Mouse (Mus musculus): Measurements from ENCODE around the gene Olfr44. TPM values are rescaled to one million over a fixed set of nuclear protein-coding genes. Genes with fewer than 3 reads are reported as not detected.

The Olfr44 gene
- polyA plus RNA-seq, 1 experiment from 2014 or later: not detected

GRCm38 (mm10) chr9:39471844-39472243 is 22.0 kb downstream of the Olfr44 start, which contains the start of gene Olfr955:
Gene Olfr955, minus strand, starts transcription at chr9:39471944.
- Histone ChIP-seq H3K27ac (ENCODE audit: low read depth, low read length) (no peak within 1 kb of the TSS), H3K9ac (ENCODE audit: low read depth, low read length) (no peak within 1 kb of the TSS), H3K4me2 (replicated peaks; ENCODE audit: low read depth) (no peak within 1 kb of the TSS), H3K9me3 (ENCODE audit: control insufficient read depth) (no peaks in the 10 kb centered on the region), H3K36me3 (ENCODE audit: control insufficient read depth, insufficient read depth) (no peaks in the 10 kb centered on the region), H3K27me3 (replicated peaks; ENCODE audit: control insufficient read depth, insufficient read depth, low read length) (no peaks in the 10 kb centered on the region), H3K4me1 (replicated peaks; ENCODE audit: control insufficient read depth, insufficient read depth, low read length) (no peaks in the 10 kb centered on the region), H3K4me3 (ENCODE audit: low read depth, low read length) (no peak within 1 kb of the TSS)
- no peak for ATAC-seq
- no peak for TF ChIP-seq CTCF (IDR thresholded peaks at IDR 0.05; ENCODE audit: low read depth)
- 39% methylated on average over 1 of the region's 1 CpGs for WGBS

GRCm38 (mm10) chr9:39456401-39456800 is 37.4 kb downstream of the Olfr44 start, which contains the start of gene Olfr954:
Gene Olfr954, plus strand, starts transcription at chr9:39456701.
- no peak within 1 kb of the TSS for H3K9ac ChIP-seq (ENCODE audit: low read depth, low read length)

More at GRCm38 (mm10) chr9:39456401-39456800, 37.4 kb downstream of the Olfr44 start, which contains the start of gene Olfr954:
- no peak for ATAC-seq
- Histone ChIP-seq H3K36me3 (ENCODE audit: control insufficient read depth, insufficient read depth) (no peaks in the 10 kb centered on the region), H3K27me3 (replicated peaks; ENCODE audit: control insufficient read depth, insufficient read depth, low read length) (no peaks in the 10 kb centered on the region), H3K27ac (ENCODE audit: low read depth, low read length) (no peak within 1 kb of the TSS), H3K4me2 (replicated peaks; ENCODE audit: low read depth) (no peak within 1 kb of the TSS), H3K4me1 (replicated peaks; ENCODE audit: control insufficient read depth, insufficient read depth, low read length) (no peaks in the 10 kb centered on the region), H3K9me3 (ENCODE audit: control insufficient read depth) (no peaks in the 10 kb centered on the region), H3K4me3 (ENCODE audit: low read depth, low read length) (no peak within 1 kb of the TSS)
- WGBS: 85% methylated on average over 6 of the region's 6 CpGs
- no peak for TF ChIP-seq CTCF (IDR thresholded peaks at IDR 0.05; ENCODE audit: low read depth)

Other genes starting within 250 kb of the Olfr44 start
- gene Olfr1537, start 244.0 kb downstream of the Olfr44 start, polyA plus RNA-seq (2015; fragmentation: Nextera tagmentation; extraction: Ambion mirVana): not detected in 2 replicates
- not detected in 2 replicates for gene Olfr945, start 217.2 kb downstream of the Olfr44 start, polyA plus RNA-seq (2015; fragmentation: Nextera tagmentation; extraction: Ambion mirVana)
- gene Olfr948, start 167.9 kb downstream of the Olfr44 start, polyA plus RNA-seq (2015; fragmentation: Nextera tagmentation; extraction: Ambion mirVana): not detected in 2 replicates
- gene Olfr951, start 106.6 kb downstream of the Olfr44 start, polyA plus RNA-seq (2015; fragmentation: Nextera tagmentation; extraction: Ambion mirVana): not detected in 2 replicates
- not detected in 2 replicates for gene Olfr952, start 66.8 kb downstream of the Olfr44 start, polyA plus RNA-seq (2015; fragmentation: Nextera tagmentation; extraction: Ambion mirVana)
- gene Olfr954, start 37.3 kb downstream of the Olfr44 start, polyA plus RNA-seq (2015; fragmentation: Nextera tagmentation; extraction: Ambion mirVana): not detected in 2 replicates
- not detected in 2 replicates for gene Olfr955, start 22.1 kb downstream of the Olfr44 start, polyA plus RNA-seq (2015; fragmentation: Nextera tagmentation; extraction: Ambion mirVana)
- gene Olfr957, start 21.8 kb upstream of the Olfr44 start, polyA plus RNA-seq (2015; fragmentation: Nextera tagmentation; extraction: Ambion mirVana): not detected in 2 replicates
- gene Olfr958, start 60.1 kb upstream of the Olfr44 start, polyA plus RNA-seq (2015; fragmentation: Nextera tagmentation; extraction: Ambion mirVana): not detected in 2 replicates
- not detected in 2 replicates for gene Olfr959, start 81.6 kb upstream of the Olfr44 start, polyA plus RNA-seq (2015; fragmentation: Nextera tagmentation; extraction: Ambion mirVana)
- 7.5 and 9.8 TPM in 2 replicates for gene AW551984, start 110.4 kb upstream of the Olfr44 start, polyA plus RNA-seq (2015; fragmentation: Nextera tagmentation; extraction: Ambion mirVana)
- gene Olfr148, start 116.7 kb upstream of the Olfr44 start, polyA plus RNA-seq (2015; fragmentation: Nextera tagmentation; extraction: Ambion mirVana): not detected in 2 replicates
- gene Olfr960, start 127.4 kb upstream of the Olfr44 start, polyA plus RNA-seq (2015; fragmentation: Nextera tagmentation; extraction: Ambion mirVana): not detected in 2 replicates
- gene Olfr961, start 151.1 kb upstream of the Olfr44 start, polyA plus RNA-seq (2015; fragmentation: Nextera tagmentation; extraction: Ambion mirVana): not detected in 2 replicates
- not detected in 2 replicates for gene Olfr963, start 173.2 kb upstream of the Olfr44 start, polyA plus RNA-seq (2015; fragmentation: Nextera tagmentation; extraction: Ambion mirVana)
- not detected in 2 replicates for gene Olfr149, start 213.1 kb upstream of the Olfr44 start, polyA plus RNA-seq (2015; fragmentation: Nextera tagmentation; extraction: Ambion mirVana)
- not detected in 2 replicates for gene Olfr965, start 217.4 kb upstream of the Olfr44 start, polyA plus RNA-seq (2015; fragmentation: Nextera tagmentation; extraction: Ambion mirVana)
- not detected in 2 replicates for gene Olfr150, start 237.0 kb upstream of the Olfr44 start, polyA plus RNA-seq (2015; fragmentation: Nextera tagmentation; extraction: Ambion mirVana)

Measured in intestine, postnatal 0 days (tissue).